Mouse (Mus musculus): Measurements from ENCODE around the gene Rap1gap. TPM values are rescaled to one million over a fixed set of nuclear protein-coding genes. Genes with fewer than 3 reads are reported as not detected.

Gene Rap1gap
- total and polyA plus RNA-seq, 3 experiments = 7.7 to 42.6 TPM; not detected in 1

DNA sequence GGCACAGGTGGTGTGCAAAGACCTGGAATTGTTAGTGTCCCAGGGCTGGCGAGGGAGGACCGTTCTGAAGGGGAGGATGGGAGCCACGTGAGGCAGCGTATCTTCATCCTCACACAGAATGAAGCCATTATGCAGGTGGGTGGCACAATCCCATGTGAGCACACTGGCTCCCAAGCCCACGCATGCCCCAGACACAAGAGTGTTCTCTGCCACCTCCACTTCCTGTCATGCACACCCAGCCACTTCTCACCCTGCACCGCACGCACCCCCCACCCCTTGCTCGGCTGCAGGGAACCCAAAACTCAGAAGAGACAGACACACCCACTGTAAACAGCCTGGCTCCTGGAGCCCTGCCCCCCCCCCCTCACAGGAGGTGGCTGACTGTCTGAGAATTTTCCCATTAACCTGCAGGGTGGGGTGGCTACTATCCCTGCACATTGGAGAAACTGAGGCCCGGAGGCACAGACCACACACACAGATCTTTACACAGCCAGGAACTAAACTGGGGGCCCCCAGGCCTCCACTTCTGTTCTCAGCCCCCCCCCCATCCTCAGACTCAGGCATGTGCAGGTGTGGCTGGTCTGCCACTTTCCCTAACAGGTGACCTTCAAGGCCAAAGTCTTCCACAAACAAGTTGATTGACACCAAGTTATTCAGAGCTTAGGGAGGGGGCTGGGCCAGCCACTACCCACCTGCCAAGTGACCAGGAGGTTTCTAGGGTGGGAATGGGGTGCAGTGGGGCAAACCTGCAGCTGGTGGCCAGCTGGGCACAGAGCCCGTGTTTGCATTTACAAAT, 27.8 kb downstream of the Rap1gap start:
- Histone ChIP-seq H3K9ac (ENCODE audit: control insufficient read depth, low read depth, low read length, poor library complexity, severe bottlenecking) (no peak overlapping the region), H3K27ac (ENCODE audit: control insufficient read depth, low read depth, low read length) (no peak overlapping the region), H3K9me3 (replicated peaks; ENCODE audit: insufficient read depth, low read length) (no peaks in the 10 kb centered on the region), H3K4me1 (ENCODE audit: control insufficient read depth in 1 of 2, insufficient read depth in 2 of 2, low read length in 2 of 2) (no peaks in the 10 kb centered on the region), H3K27me3 (ENCODE audit: control insufficient read depth in 1 of 2, insufficient read depth in 2 of 2, low read length in 2 of 2) (peaks cover 0 to 10% of the 10 kb centered on the region in 2 experiments; a peak in 2 of 4 replicates), H3K4me3 (ENCODE audit: control insufficient read depth in 1 of 2, insufficient read depth in 1 of 2, low read depth in 2 of 2, low read length in 2 of 2) (no peak overlapping the region), H3K36me3 (ENCODE audit: control insufficient read depth in 1 of 2, insufficient read depth in 2 of 2, low read length in 2 of 2) (peaks cover 0 to 2% of the 10 kb centered on the region in 2 experiments; a peak in 1 of 4 replicates), H3K79me2 (ENCODE audit: control insufficient read depth, insufficient read depth, low read length, poor library complexity) (no peaks in the 10 kb centered on the region)
- DNase-seq (ENCODE audit: low read depth, low spot score) = no peak
- TF ChIP-seq KAT2A (conservative IDR thresholded peaks at IDR 0.05; ENCODE audit: low read depth, low read length) (no peak), BHLHE40 (IDR thresholded peaks at IDR 0.05; ENCODE audit: borderline replicate concordance, low read depth, low read length) (no peak), NRF1 (IDR thresholded peaks at IDR 0.05; ENCODE audit: insufficient read depth, low read depth, low read length, poor library complexity, severe bottlenecking) (no peak), MAX (IDR thresholded peaks at IDR 0.05; ENCODE audit: low read length) (no peak), RAD21 (IDR thresholded peaks at IDR 0.05; ENCODE audit: low read depth, low read length) (no peak), MAZ (IDR thresholded peaks at IDR 0.05; ENCODE audit: low read depth, low read length) (no peak), CTCF (IDR thresholded peaks at IDR 0.05 in 2 of 3, conservative IDR thresholded peaks at IDR 0.05 in 1 of 3; ENCODE audit: control insufficient read depth in 1 of 3, insufficient read depth in 1 of 3, low read depth in 2 of 3, low read length in 3 of 3, poor library complexity in 1 of 3, severe bottlenecking in 1 of 3) (no peak), TAL1 (IDR thresholded peaks at IDR 0.05; ENCODE audit: low read length) (no peak), POLR2AphosphoS5 (IDR thresholded peaks at IDR 0.05; ENCODE audit: borderline replicate concordance, low read depth, low read length) (no peak), TCF12 (IDR thresholded peaks at IDR 0.05; ENCODE audit: low read depth, low read length) (no peak), MAFK (IDR thresholded peaks at IDR 0.05; ENCODE audit: borderline replicate concordance, low read depth, low read length) (no peak), GATA1 (IDR thresholded peaks at IDR 0.05; ENCODE audit: low read depth, low read length) (no peak), POLR2AphosphoS2 (IDR thresholded peaks at IDR 0.05; ENCODE audit: low read length) (no peak), JUND (IDR thresholded peaks at IDR 0.05; ENCODE audit: low read depth, low read length) (no peak), SMC3 (IDR thresholded peaks at IDR 0.05; ENCODE audit: low read depth, low read length) (no peak), E2F4 (IDR thresholded peaks at IDR 0.05; ENCODE audit: borderline replicate concordance, low read depth, low read length) (no peak), POLR2A (IDR thresholded peaks at IDR 0.05; ENCODE audit: control insufficient read depth in 1 of 2, insufficient read depth in 1 of 2, low read depth in 1 of 2, low read length in 2 of 2, poor library complexity in 1 of 2) (no peak), USF1 (IDR thresholded peaks at IDR 0.05; ENCODE audit: low read depth, low read length) (no peak), ZMIZ1 (IDR thresholded peaks at IDR 0.05; ENCODE audit: low read depth, low read length) (no peak)

DNA sequence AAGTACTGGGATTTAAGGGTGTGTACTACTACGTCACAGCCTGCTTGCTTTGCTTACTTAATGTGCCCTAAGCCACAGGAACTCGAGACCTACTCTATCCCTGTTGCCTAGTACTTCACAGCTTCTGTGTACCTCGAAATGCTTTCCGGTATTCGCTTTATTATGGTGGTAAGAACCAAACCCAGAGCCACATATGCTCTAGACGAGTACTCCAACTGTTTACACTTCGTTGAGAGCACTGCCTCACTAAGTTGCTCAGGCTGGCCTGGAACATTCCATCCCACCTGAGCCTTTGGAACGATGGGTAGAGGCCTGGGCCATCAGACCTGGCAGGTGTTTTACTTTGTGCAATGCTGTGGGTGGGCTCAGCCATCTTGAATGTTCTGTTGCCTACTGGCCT, 30.8 kb downstream of the Rap1gap start:
- no peak overlapping the region for H3K9ac ChIP-seq (ENCODE audit: control insufficient read depth, low read depth, low read length, poor library complexity, severe bottlenecking)
- no peaks in the 10 kb centered on the region for H3K79me2 ChIP-seq (ENCODE audit: control insufficient read depth, insufficient read depth, low read length, poor library complexity)
- no peaks in the 10 kb centered on the region for H3K9me3 ChIP-seq (replicated peaks; ENCODE audit: insufficient read depth, low read length)
- no peak for DNase-seq (ENCODE audit: low read depth, low spot score)
- TF ChIP-seq NRF1 (IDR thresholded peaks at IDR 0.05; ENCODE audit: insufficient read depth, low read depth, low read length, poor library complexity, severe bottlenecking) = no peak
- TF ChIP-seq POLR2AphosphoS5 (IDR thresholded peaks at IDR 0.05; ENCODE audit: borderline replicate concordance, low read depth, low read length) = no peak
- no peak for TF ChIP-seq NELFE (IDR thresholded peaks at IDR 0.05; ENCODE audit: low read depth, low read length)
- TF ChIP-seq POLR2AphosphoS2 (IDR thresholded peaks at IDR 0.05; ENCODE audit: low read length) = no peak
- no peak for TF ChIP-seq MXI1 (IDR thresholded peaks at IDR 0.05; ENCODE audit: low read depth, low read length)
- TF ChIP-seq MYB (IDR thresholded peaks at IDR 0.05; ENCODE audit: low read depth, low read length) = no peak
- TF ChIP-seq ELF1 (IDR thresholded peaks at IDR 0.05; ENCODE audit: low read depth, low read length) = no peak
- H3K4me3 ChIP-seq (ENCODE audit: control insufficient read depth in 1 of 2, insufficient read depth in 1 of 2, low read depth in 2 of 2, low read length in 2 of 2) = no peak overlapping the region
- H3K4me1 ChIP-seq (ENCODE audit: control insufficient read depth in 1 of 2, insufficient read depth in 2 of 2, low read length in 2 of 2) = peaks cover 0 to 2% of the 10 kb centered on the region in 2 experiments; a peak in 1 of 4 replicates
- H3K27me3 ChIP-seq (ENCODE audit: control insufficient read depth in 1 of 2, insufficient read depth in 2 of 2, low read length in 2 of 2) = no peaks in the 10 kb centered on the region
- no peak overlapping the region for H3K27ac ChIP-seq (ENCODE audit: control insufficient read depth, low read depth, low read length)
- peaks cover 0 to 2% of the 10 kb centered on the region in 2 experiments; a peak in 1 of 4 replicates for H3K36me3 ChIP-seq (ENCODE audit: control insufficient read depth in 1 of 2, insufficient read depth in 2 of 2, low read length in 2 of 2)

Data from MEL (cell line).